Mouse (Mus musculus) cortical plate, adult 2 months (tissue): ENCODE measurements at regions not wholly inside any gene's neighbourhood (a gene's known extent, or its start where the extent isn't known, plus 50 kb on each side); places are given as distances from the start of the nearest gene placed in this dataset.

Experiments used
- CTCF ChIP-seq: fragments of 200-500 bp; IDR thresholded peaks from 2 replicates; pipeline ENCODE4 v1.5.1; 2011; ENCODE audit warnings: mild to moderate bottlenecking, control low read depth, low read length; ENCODE audit not compliant: insufficient read depth; ENCODE audit errors: extremely low read depth
- POLR2A ChIP-seq: fragments of 200-500 bp; IDR thresholded peaks from 2 replicates; pipeline ENCODE4 v1.6.1; 2011; ENCODE audit warnings: mild to moderate bottlenecking, low read length, control low read depth; ENCODE audit not compliant: insufficient read depth; ENCODE audit errors: extremely low read depth

GRCm38 (mm10) chr16:24211588-24211987 lies 181.7 kb upstream of the Lpp start:
- TF ChIP-seq CTCF: no peak
- TF ChIP-seq POLR2A: no peak
